Mouse (Mus musculus) lung, adult 2 months (tissue): Measurements from ENCODE around the gene Casp14.

Experiments
- CTCF ChIP-seq: fragments of 200-500 bp; IDR thresholded peaks from 2 replicates; pipeline ENCODE4 v1.5.1; 2011; ENCODE audit warnings: mild to moderate bottlenecking, low read length, control low read depth; ENCODE audit not compliant: insufficient read depth
- POLR2A ChIP-seq: fragments of 200-500 bp; IDR thresholded peaks from 2 replicates; pipeline ENCODE4 v1.6.1; 2011; ENCODE audit warnings: low read depth, mild to moderate bottlenecking, control low read depth, low read length, borderline replicate concordance; ENCODE audit errors: extremely low read depth

DNA sequence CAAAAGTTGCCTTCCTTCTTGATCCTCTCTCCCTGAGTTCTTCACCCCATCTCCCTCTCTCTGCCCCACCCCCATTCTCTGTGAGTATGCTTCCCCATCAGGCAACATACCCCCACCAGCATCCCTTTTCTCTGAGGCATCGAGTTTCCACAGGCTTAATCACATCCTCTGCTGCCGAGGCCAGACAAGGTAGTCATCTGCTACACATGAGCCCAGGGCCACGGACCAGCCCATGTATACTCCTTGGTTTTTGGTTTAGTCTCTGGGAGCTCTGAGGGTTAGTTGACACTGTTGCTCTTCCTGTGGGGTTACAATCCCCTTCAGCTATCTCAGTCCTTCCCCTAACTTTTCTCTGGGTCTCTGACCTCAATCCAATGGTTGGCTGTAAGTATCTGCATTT is 17.2 kb downstream of the Casp14 start:
- TF ChIP-seq CTCF (no peak), POLR2A (no peak)
